8 mouse cellular contexts compared by ENCODE assay signal in genomic region chr4:108833828-108834114, GRCm38 (mm10). TPM values are rescaled to one million over a fixed set of nuclear protein-coding genes. Genes with fewer than 3 reads are reported as not detected.
DNase-seq lines count a peak whose midpoint lies in the region; ATAC-seq and TF ChIP-seq lines count a peak whose summit lies in the region.

No protein-coding gene starts in this region.

- no peak for TF ChIP-seq CTCF in MEL (IDR thresholded peaks at IDR 0.05 in 2 of 3, conservative IDR thresholded peaks at IDR 0.05 in 1 of 3; ENCODE audit: control insufficient read depth in 1 of 3, insufficient read depth in 1 of 3, low read depth in 2 of 3, low read length in 3 of 3, poor library complexity in 1 of 3, severe bottlenecking in 1 of 3)

- ATAC-seq in heart, embryonic 11.5 days (replicated peaks; ENCODE audit: insufficient number of reproducible peaks, low FRiP score, low TSS enrichment): no peak
- no peak for ATAC-seq in hindbrain, embryonic 12.5 days (ENCODE audit: low FRiP score)

- peak; percentile 12 to 29; a peak in 1 of 4 replicates for TF ChIP-seq EP300 in MEL (IDR thresholded peaks at IDR 0.05; ENCODE audit: low read depth in 1 of 2, low read length in 2 of 2)

- peaks cover 33% of the 10 kb centered on the region for H3K79me2 ChIP-seq in MEL (ENCODE audit: control insufficient read depth, insufficient read depth, low read length, poor library complexity)

- H3K27me3 ChIP-seq in heart, embryonic 11.5 days (ENCODE audit: control insufficient read depth, insufficient read depth, low read length): no peaks in the 10 kb centered on the region
- no peaks in the 10 kb centered on the region for H3K27me3 ChIP-seq in MEL (ENCODE audit: control insufficient read depth in 1 of 2, insufficient read depth in 2 of 2, low read length in 2 of 2)
- H3K27me3 ChIP-seq in hindbrain, embryonic 12.5 days: no peaks in the 10 kb centered on the region
- no peaks in the 10 kb centered on the region for H3K27me3 ChIP-seq in midbrain, embryonic 10.5 days (ENCODE audit: low read depth, poor library complexity, severe bottlenecking)

- peak overlapping the region; percentile 95 for H3K4me3 ChIP-seq in heart, embryonic 11.5 days (ENCODE audit: low read depth, low read length)
- peak overlapping the region; percentile 79 to 88 for H3K4me3 ChIP-seq in MEL (ENCODE audit: control insufficient read depth in 1 of 2, insufficient read depth in 1 of 2, low read depth in 2 of 2, low read length in 2 of 2)
- peak overlapping the region; percentile 88 for H3K4me3 ChIP-seq in hindbrain, embryonic 12.5 days
- H3K4me3 ChIP-seq in midbrain, embryonic 10.5 days: peak overlapping the region; percentile 98

- WGBS in heart, embryonic 11.5 days (ENCODE audit: insufficient replicate concordance): 0% methylated on average over 6 of the region's 6 CpGs
- WGBS in hindbrain, embryonic 12.5 days: 0% methylated on average over 6 of the region's 6 CpGs
- WGBS in midbrain, embryonic 10.5 days: 0% methylated on average over 6 of the region's 6 CpGs

- TF ChIP-seq RAD21 in MEL (IDR thresholded peaks at IDR 0.05; ENCODE audit: low read depth, low read length): no peak

- H3K27ac ChIP-seq in heart, embryonic 11.5 days (ENCODE audit: low read depth, low read length): peak overlapping the region; percentile 98
- H3K27ac ChIP-seq in MEL (ENCODE audit: control insufficient read depth, low read depth, low read length): peak overlapping the region; percentile 96
- peak overlapping the region; percentile 99 for H3K27ac ChIP-seq in hindbrain, embryonic 12.5 days
- H3K27ac ChIP-seq in midbrain, embryonic 10.5 days (replicated peaks): peak overlapping the region; percentile 100

- peak overlapping the region; percentile 99 for H3K9ac ChIP-seq in heart, embryonic 11.5 days (ENCODE audit: low read depth, low read length)
- peak overlapping the region; percentile 76 for H3K9ac ChIP-seq in MEL (ENCODE audit: control insufficient read depth, low read depth, low read length, poor library complexity, severe bottlenecking)
- H3K9ac ChIP-seq in hindbrain, embryonic 12.5 days: peak overlapping the region; percentile 97

- peak in 1 of 2 experiments; percentile 22; a peak in 2 of 4 replicates for TF ChIP-seq POLR2A in MEL (IDR thresholded peaks at IDR 0.05; ENCODE audit: control insufficient read depth in 1 of 2, insufficient read depth in 1 of 2, low read depth in 1 of 2, low read length in 2 of 2, poor library complexity in 1 of 2)

- H3K4me2 ChIP-seq in heart, embryonic 11.5 days: peak overlapping the region; percentile 84
- peak overlapping the region; percentile 84 for H3K4me2 ChIP-seq in hindbrain, embryonic 12.5 days (replicated peaks)

- peaks cover 3% of the 10 kb centered on the region; the same call in 1 of the 2 replicates for H3K36me3 ChIP-seq in heart, embryonic 11.5 days (ENCODE audit: control insufficient read depth, insufficient read depth, low read length)
- peaks cover 0 to 24% of the 10 kb centered on the region in 2 experiments; a peak in 2 of 4 replicates for H3K36me3 ChIP-seq in MEL (ENCODE audit: control insufficient read depth in 1 of 2, insufficient read depth in 2 of 2, low read length in 2 of 2)
- peaks cover 17% of the 10 kb centered on the region for H3K36me3 ChIP-seq in hindbrain, embryonic 12.5 days
- peaks cover 21% of the 10 kb centered on the region for H3K36me3 ChIP-seq in midbrain, embryonic 10.5 days

- DNase-seq in heart, adult 9 months (ENCODE audit: low spot score in 2 of 2): no peak
- no peak for DNase-seq in MEL (ENCODE audit: low read depth, low spot score)
- DNase-seq in midbrain, embryonic 10.5 days (ENCODE audit: low spot score): no peak
- DNase-seq in left cerebral cortex, adult 18-20 months (ENCODE audit: low spot score in 2 of 2): no peak
- no peak for DNase-seq in adrenal gland, postnatal 25 days
- DNase-seq in thymus, postnatal 36 days: no peak

- H3K9me3 ChIP-seq in heart, embryonic 11.5 days (replicated peaks; ENCODE audit: control insufficient read depth, low read length): no peaks in the 10 kb centered on the region
- no peaks in the 10 kb centered on the region for H3K9me3 ChIP-seq in MEL (replicated peaks; ENCODE audit: insufficient read depth, low read length)
- no peaks in the 10 kb centered on the region for H3K9me3 ChIP-seq in hindbrain, embryonic 12.5 days (replicated peaks)
- no peaks in the 10 kb centered on the region for H3K9me3 ChIP-seq in midbrain, embryonic 10.5 days (replicated peaks)

- peaks cover 20% of the 10 kb centered on the region for H3K4me1 ChIP-seq in heart, embryonic 11.5 days (ENCODE audit: control insufficient read depth, insufficient read depth, low read length)
- H3K4me1 ChIP-seq in MEL (ENCODE audit: control insufficient read depth in 1 of 2, insufficient read depth in 2 of 2, low read length in 2 of 2): peaks cover 5 to 9% of the 10 kb centered on the region in 2 experiments
- peaks cover 32% of the 10 kb centered on the region for H3K4me1 ChIP-seq in hindbrain, embryonic 12.5 days
- H3K4me1 ChIP-seq in midbrain, embryonic 10.5 days: peaks cover 33% of the 10 kb centered on the region

TF ChIP-seq in MEL, 35 proteins besides CTCF, POLR2A, EP300 and RAD21 (continues in another document):
- TF ChIP-seq RCOR1 (IDR thresholded peaks at IDR 0.05; ENCODE audit: low read depth, low read length): 0 out of 2 replicates have a peak, but pooled peaks have one; percentile 15
- no peak for TF ChIP-seq NRF1 (IDR thresholded peaks at IDR 0.05; ENCODE audit: insufficient read depth, low read depth, low read length, poor library complexity, severe bottlenecking)
- 0 out of 2 replicates have a peak, but pooled peaks have one; percentile 24 for TF ChIP-seq JUND (IDR thresholded peaks at IDR 0.05; ENCODE audit: low read depth, low read length)
- TF ChIP-seq ZKSCAN1 (IDR thresholded peaks at IDR 0.05; ENCODE audit: low read depth, low read length): 0 out of 2 replicates have a peak, but pooled peaks have one; percentile 42
- no peak for TF ChIP-seq TCF12 (IDR thresholded peaks at IDR 0.05; ENCODE audit: low read depth, low read length)
- TF ChIP-seq CHD2 (IDR thresholded peaks at IDR 0.05; ENCODE audit: low read length): peak; percentile 31
- TF ChIP-seq KAT2A (conservative IDR thresholded peaks at IDR 0.05; ENCODE audit: low read depth, low read length): peak; percentile 49; the same call in 1 of the 2 replicates
- no peak for TF ChIP-seq USF1 (IDR thresholded peaks at IDR 0.05; ENCODE audit: low read depth, low read length)

RNA-seq across cellular contexts. Expression of gene Btf3l4, which starts 0.4 kb away (rescaled TPM):
- polyA plus RNA-seq in heart, embryonic 11.5 days (2014; fragmentation: Nextera tagmentation; extraction: Ambion mirVana): 157 and 162 TPM in 2 replicates
- 24.4 and 24.5 TPM in 2 replicates for total RNA-seq in MEL (2012; rRNA removed)
- polyA plus RNA-seq in MEL (2012; ENCODE audit: insufficient read depth in 1 of 2, insufficient read length in 2 of 2, low read depth in 1 of 2, low replicate concordance in 2 of 2, missing spikeins in 1 of 2): 10 to 100 TPM in 1 of 2 experiments, not detected in 1; 43.8 TPM
- 225 TPM in 2 replicates for polyA plus RNA-seq in hindbrain, embryonic 12.5 days (2016; fragmentation: Nextera tagmentation; extraction: Ambion mirVana)
- polyA plus RNA-seq in midbrain, embryonic 10.5 days (2016; fragmentation: Nextera tagmentation; extraction: Ambion mirVana): 213 and 242 TPM in 2 replicates
- total RNA-seq in left cerebral cortex, adult 18-20 months (2021): 10 to 100 TPM; 85.6 to 91.5 TPM
- total RNA-seq in adrenal gland, postnatal 25 days (2021): 94.9 and 144 TPM in 2 replicates

RNA-seq across cellular contexts. Expression of gene Txndc12, which starts 0.6 kb away (rescaled TPM):
- polyA plus RNA-seq in heart, embryonic 11.5 days (2014; fragmentation: Nextera tagmentation; extraction: Ambion mirVana): 123 and 132 TPM in 2 replicates
- 14.9 and 19.5 TPM in 2 replicates for total RNA-seq in MEL (2012; rRNA removed)
- polyA plus RNA-seq in MEL (2012; ENCODE audit: insufficient read depth in 1 of 2, insufficient read length in 2 of 2, low read depth in 1 of 2, low replicate concordance in 2 of 2, missing spikeins in 1 of 2): 100 to 1,000 TPM in 1 of 2 experiments, 10 to 100 TPM in 1; 47.4 to 145 TPM
- polyA plus RNA-seq in hindbrain, embryonic 12.5 days (2016; fragmentation: Nextera tagmentation; extraction: Ambion mirVana): 97.2 and 103 TPM in 2 replicates
- 93.5 and 102 TPM in 2 replicates for polyA plus RNA-seq in midbrain, embryonic 10.5 days (2016; fragmentation: Nextera tagmentation; extraction: Ambion mirVana)
- total RNA-seq in left cerebral cortex, adult 18-20 months (2021): 10 to 100 TPM; 39.6 to 44.2 TPM
- 72.1 and 75.5 TPM in 2 replicates for total RNA-seq in adrenal gland, postnatal 25 days (2021)

RNA-seq across cellular contexts. Expression of gene Kti12, which starts 13.8 kb away (rescaled TPM):
- polyA plus RNA-seq in heart, embryonic 11.5 days (2014; fragmentation: Nextera tagmentation; extraction: Ambion mirVana): 31.3 and 32.4 TPM in 2 replicates
- total RNA-seq in MEL (2012; rRNA removed): 47.2 and 65.3 TPM in 2 replicates
- polyA plus RNA-seq in MEL (2012; ENCODE audit: insufficient read depth in 1 of 2, insufficient read length in 2 of 2, low read depth in 1 of 2, low replicate concordance in 2 of 2, missing spikeins in 1 of 2): 10 to 100 TPM in 1 of 2 experiments, not detected in 1; 90.5 TPM
- 37.0 and 39.8 TPM in 2 replicates for polyA plus RNA-seq in hindbrain, embryonic 12.5 days (2016; fragmentation: Nextera tagmentation; extraction: Ambion mirVana)
- polyA plus RNA-seq in midbrain, embryonic 10.5 days (2016; fragmentation: Nextera tagmentation; extraction: Ambion mirVana): 53.4 and 62.2 TPM in 2 replicates
- total RNA-seq in left cerebral cortex, adult 18-20 months (2021): 10 to 100 TPM; 18.4 TPM
- 32.4 and 33.4 TPM in 2 replicates for total RNA-seq in adrenal gland, postnatal 25 days (2021)

RNA-seq across cellular contexts. Expression of gene A730015C16Rik, which starts 14.6 kb away (rescaled TPM):
- polyA plus RNA-seq in heart, embryonic 11.5 days (2014; fragmentation: Nextera tagmentation; extraction: Ambion mirVana): 0.59 and 1.4 TPM in 2 replicates
- 6.8 and 11.6 TPM in 2 replicates for total RNA-seq in MEL (2012; rRNA removed)
- polyA plus RNA-seq in MEL (2012; ENCODE audit: insufficient read depth in 1 of 2, insufficient read length in 2 of 2, low read depth in 1 of 2, low replicate concordance in 2 of 2, missing spikeins in 1 of 2): under 1 TPM in 1 of 2 experiments, not detected in 1; 0.56 TPM
- 1.6 and 3.1 TPM in 2 replicates for polyA plus RNA-seq in hindbrain, embryonic 12.5 days (2016; fragmentation: Nextera tagmentation; extraction: Ambion mirVana)
- polyA plus RNA-seq in midbrain, embryonic 10.5 days (2016; fragmentation: Nextera tagmentation; extraction: Ambion mirVana): 1.5 and 1.8 TPM in 2 replicates
- total RNA-seq in left cerebral cortex, adult 18-20 months (2021): not detected
- total RNA-seq in adrenal gland, postnatal 25 days (2021): not detected in 2 replicates

RNA-seq across cellular contexts. Expression of gene Rab3b, which starts 45.1 kb away (rescaled TPM):
- 11.1 and 13.3 TPM in 2 replicates for polyA plus RNA-seq in heart, embryonic 11.5 days (2014; fragmentation: Nextera tagmentation; extraction: Ambion mirVana)
- not detected in 2 replicates for total RNA-seq in MEL (2012; rRNA removed)
- polyA plus RNA-seq in MEL (2012; ENCODE audit: insufficient read depth in 1 of 2, insufficient read length in 2 of 2, low read depth in 1 of 2, low replicate concordance in 2 of 2, missing spikeins in 1 of 2): under 1 TPM in 1 of 2 experiments, not detected in 1; 0.11 TPM
- polyA plus RNA-seq in hindbrain, embryonic 12.5 days (2016; fragmentation: Nextera tagmentation; extraction: Ambion mirVana): 39.5 and 45.5 TPM in 2 replicates
- 32.6 and 32.8 TPM in 2 replicates for polyA plus RNA-seq in midbrain, embryonic 10.5 days (2016; fragmentation: Nextera tagmentation; extraction: Ambion mirVana)
- total RNA-seq in left cerebral cortex, adult 18-20 months (2021): 10 to 100 TPM; 87.8 to 89.9 TPM
- total RNA-seq in adrenal gland, postnatal 25 days (2021): 29.5 and 41.9 TPM in 2 replicates
